In genomic region chr5:65994643-65995042, GRCm38 (mm10) we compare ENCODE assay signal across 21 mouse cellular contexts. TPM values are rescaled to one million over a fixed set of nuclear protein-coding genes. Genes with fewer than 3 reads are reported as not detected.
DNase-seq lines count a peak whose midpoint lies in the region; ATAC-seq and TF ChIP-seq lines count a peak whose summit lies in the region.
"Had no signal": no experiment of that assay in that cellular context is flagged by ENCODE, and none has a peak within 500 bp of the region (broad histone marks: within the 10 kb centered on the region; RNA-seq: fewer than 3 reads in every experiment).

No protein-coding gene starts in this region.

- no peak overlapping the region for H3K4me3 ChIP-seq in small intestine, adult 2 months (ENCODE audit: low read depth, low read length)
- no peak overlapping the region for H3K4me3 ChIP-seq in layer of hippocampus, adult 2 months
- no peak overlapping the region for H3K4me3 ChIP-seq in hindbrain, embryonic 11.5 days (ENCODE audit: low read depth, low read length)
- H3K4me3 ChIP-seq: embryonic facial prominence, embryonic 15.5 days; hindbrain, embryonic 10.5 days; limb, embryonic 13.5 days; liver, embryonic 15.5 days; midbrain, embryonic 12.5 days had no signal

- TF ChIP-seq CTCF in small intestine, adult 2 months (IDR thresholded peaks at IDR 0.05; ENCODE audit: extremely low read depth, insufficient read length, insufficient replicate concordance, low read depth, low read length) = no peak
- no peak for TF ChIP-seq CTCF in layer of hippocampus, adult 2 months (conservative IDR thresholded peaks at IDR 0.05)

- DNase-seq in adrenal gland, adult (ENCODE audit: inconsistent age in 2 of 2, low spot score in 1 of 2) = peak; percentile 36 to 71
- DNase-seq in adrenal gland, adult 18-20 months (ENCODE audit: low spot score in 2 of 2) = no peak
- peak; percentile 38 for DNase-seq in urinary bladder, postnatal 14 days (ENCODE audit: low spot score)
- no peak for DNase-seq in urinary bladder, postnatal 36 days (ENCODE audit: low spot score in 2 of 2)
- DNase-seq in kidney, adult 9 months = peak; percentile 70
- DNase-seq in layer of hippocampus, adult 2 months (ENCODE audit: low spot score in 2 of 2) = no peak
- DNase-seq in hindbrain, embryonic 11.5 days (ENCODE audit: low spot score) = no peak
- DNase-seq: thymus, postnatal 4 days had no signal

- no peaks in the 10 kb centered on the region for H3K36me3 ChIP-seq in small intestine, adult 2 months (ENCODE audit: control insufficient read depth, insufficient read depth, low read length)
- no peaks in the 10 kb centered on the region for H3K36me3 ChIP-seq in hindbrain, embryonic 11.5 days (ENCODE audit: control insufficient read depth, insufficient read depth, low read length)
- H3K36me3 ChIP-seq: embryonic facial prominence, embryonic 15.5 days; hindbrain, embryonic 10.5 days; limb, embryonic 13.5 days; liver, embryonic 15.5 days; midbrain, embryonic 12.5 days had no signal

- H3K27me3 ChIP-seq in small intestine, adult 2 months (ENCODE audit: control insufficient read depth, insufficient read depth, low read length) = no peaks in the 10 kb centered on the region
- H3K27me3 ChIP-seq in hindbrain, embryonic 11.5 days (ENCODE audit: control insufficient read depth, insufficient read depth, low read length) = no peaks in the 10 kb centered on the region
- H3K27me3 ChIP-seq: CH12.LX; embryonic facial prominence, embryonic 15.5 days; limb, embryonic 13.5 days; liver, embryonic 15.5 days; midbrain, embryonic 12.5 days had no signal

- peaks cover 36% of the 10 kb centered on the region; the same call in 1 of the 2 replicates for H3K4me1 ChIP-seq in small intestine, adult 2 months (ENCODE audit: control insufficient read depth, insufficient read depth, insufficient read length, low read length)
- H3K4me1 ChIP-seq in hindbrain, embryonic 11.5 days (replicated peaks; ENCODE audit: control insufficient read depth, insufficient read depth, low read length) = no peaks in the 10 kb centered on the region
- H3K4me1 ChIP-seq: embryonic facial prominence, embryonic 15.5 days; hindbrain, embryonic 10.5 days; limb, embryonic 13.5 days; liver, embryonic 15.5 days; midbrain, embryonic 12.5 days had no signal

- no peak for TF ChIP-seq POLR2A in small intestine, adult 2 months (IDR thresholded peaks at IDR 0.05; ENCODE audit: low read depth, low read length)

- H3K4me2 ChIP-seq in hindbrain, embryonic 11.5 days (replicated peaks; ENCODE audit: low read depth, low read length) = no peak overlapping the region
- H3K4me2 ChIP-seq: embryonic facial prominence, embryonic 15.5 days; limb, embryonic 13.5 days; liver, embryonic 15.5 days; midbrain, embryonic 12.5 days had no signal

- no peaks in the 10 kb centered on the region for H3K9me3 ChIP-seq in hindbrain, embryonic 11.5 days (ENCODE audit: control insufficient read depth, low read length)
- H3K9me3 ChIP-seq: embryonic facial prominence, embryonic 15.5 days; hindbrain, embryonic 10.5 days; limb, embryonic 13.5 days; liver, embryonic 15.5 days; midbrain, embryonic 12.5 days had no signal

- ATAC-seq in hindbrain, embryonic 11.5 days (ENCODE audit: low FRiP score) = no peak

- 43% methylated on average over 6 of the region's 6 CpGs for WGBS in small intestine, adult 2 months
- 86% methylated on average over 6 of the region's 6 CpGs for whole genome bisulfite sequencing in hindbrain, embryonic 11.5 days

- no peak overlapping the region for H3K9ac ChIP-seq in hindbrain, embryonic 11.5 days (ENCODE audit: low read depth, low read length)
- H3K9ac ChIP-seq: embryonic facial prominence, embryonic 15.5 days; limb, embryonic 13.5 days; liver, embryonic 15.5 days; midbrain, embryonic 12.5 days had no signal

- peak overlapping the region; percentile 79 for H3K27ac ChIP-seq in small intestine, adult 2 months (ENCODE audit: insufficient read depth, low read depth, low read length)
- H3K27ac ChIP-seq in layer of hippocampus, adult 2 months = no peak overlapping the region
- H3K27ac ChIP-seq in hindbrain, embryonic 11.5 days (ENCODE audit: low read depth, low read length) = no peak overlapping the region
- H3K27ac ChIP-seq: embryonic facial prominence, embryonic 15.5 days; hindbrain, embryonic 10.5 days; limb, embryonic 13.5 days; liver, embryonic 15.5 days; midbrain, embryonic 12.5 days had no signal

RNA-seq across cellular contexts. Expression of gene 9130230L23Rik, which starts 9.4 kb away (rescaled TPM):
- under 1 TPM in 1 of 2 experiments, not detected in 1; 0.60 TPM for total RNA-seq in adrenal gland, adult 18-20 months (2021)
- polyA plus RNA-seq in small intestine, adult 2 months (2012; rRNA removed) = 4.7 and 10.9 TPM in 2 replicates
- total RNA-seq in layer of hippocampus, adult 2 months (2021) = not detected
- 0.32 and 0.40 TPM in 2 replicates for polyA plus RNA-seq in hindbrain, embryonic 11.5 days (2014; fragmentation: Nextera tagmentation; extraction: Ambion mirVana)
- total RNA-seq: granulocyte monocyte progenitor cell, adult 5-6 weeks had no signal
- polyA plus RNA-seq: cerebellum, adult 2 months; limb, embryonic 13.5 days; midbrain, embryonic 12.5 days had no signal

RNA-seq across cellular contexts. Expression of gene Chrna9, which starts 59.9 kb away (rescaled TPM):
- under 1 TPM; 0.46 to 0.80 TPM for total RNA-seq in adrenal gland, adult 18-20 months (2021)
- not detected in 2 replicates for polyA plus RNA-seq in small intestine, adult 2 months (2012; rRNA removed)
- not detected for total RNA-seq in layer of hippocampus, adult 2 months (2021)
- 0.20 and 0.70 TPM in 2 replicates for polyA plus RNA-seq in hindbrain, embryonic 11.5 days (2014; fragmentation: Nextera tagmentation; extraction: Ambion mirVana)
- total RNA-seq: CH12.LX; granulocyte monocyte progenitor cell, adult 5-6 weeks; layer of hippocampus, postnatal 14 days had no signal
- polyA plus RNA-seq: cerebellum, adult 2 months; embryonic facial prominence, embryonic 15.5 days; forebrain, embryonic 11.5 days; heart, embryonic 14.5 days; intestine, embryonic 14.5 days; liver, embryonic 15.5 days; midbrain, embryonic 12.5 days had no signal

Comparison
In these comparisons a context has a peak if more than half of its experiments do, and no peak if none do; other contexts are left out.
1. DNase-seq: peak in adrenal gland, adult (2 of 2), urinary bladder, postnatal 14 days (single experiment) and kidney, adult 9 months (single experiment); none in adrenal gland, adult 18-20 months (0 of 2), urinary bladder, postnatal 36 days (0 of 2), layer of hippocampus, adult 2 months (0 of 2) and hindbrain, embryonic 11.5 days (single experiment).